Mouse (Mus musculus) hindbrain, embryonic 10.5 days (tissue): ENCODE data around the gene Apoc4. TPM values are rescaled to one million over a fixed set of nuclear protein-coding genes. Genes with fewer than 3 reads are reported as not detected.

Experiments used
- DNase-seq: peaks from one replicate; pipeline ENCODE4 v3.0.0-alpha.2; 2017; ENCODE audit warnings: low spot score
- H3K27ac ChIP-seq: fragments of 300-500 bp; sonication (generic); 2 replicates; pipeline ENCODE4 v1.5.1; 2016; ENCODE audit warnings: mild to moderate bottlenecking, moderate library complexity
- H3K27me3 ChIP-seq: fragments of 300-500 bp; sonication (generic); 2 replicates; pipeline ENCODE4 v1.6.1; 2016; ENCODE audit warnings: mild to moderate bottlenecking; ENCODE audit not compliant: poor library complexity, insufficient read depth, severe bottlenecking
- H3K36me3 ChIP-seq: fragments of 300-500 bp; sonication (generic); 2 replicates; pipeline ENCODE4 v1.6.1; 2016; ENCODE audit warnings: mild to moderate bottlenecking, moderate library complexity
- H3K4me1 ChIP-seq: fragments of 300-500 bp; sonication (generic); replicated peaks from 2 replicates; pipeline ENCODE4 v1.6.1; 2016; ENCODE audit warnings: mild to moderate bottlenecking
- H3K4me3 ChIP-seq: fragments of 300-500 bp; sonication (generic); 2 replicates; pipeline ENCODE4 v1.5.1; 2016; ENCODE audit warnings: mild to moderate bottlenecking, moderate library complexity
- H3K9me3 ChIP-seq: fragments of 300-500 bp; sonication (generic); 2 replicates; pipeline ENCODE4 v1.6.1; 2016; ENCODE audit warnings: mild to moderate bottlenecking, moderate library complexity
- WGBS: fragments of 180-500 bp; shearing (Covaris S2); methylation state at CpG from one replicate; pipeline ENCODE4 v1.1.7; 2016; 5-methylcytosine and 5-hydroxymethylcytosine counted together
- polyA plus RNA-seq: library from polyadenylated mRNA; unstranded; fragments of >200 nt; fragmentation: Nextera tagmentation; extraction: Ambion mirVana; gene quantifications from 2 replicates; pipeline ENCODE4 v1.2.1, GENCODE M21; 2016

Apoc4 gene
- polyA plus RNA-seq, 1 experiment from 2014 or later: not detected

- Histone ChIP-seq H3K4me1 (no peaks in the 10 kb centered on the region), H3K27ac (no peak overlapping the region), H3K36me3 (no peaks in the 10 kb centered on the region), H3K4me3 (no peak overlapping the region), H3K27me3 (no peaks in the 10 kb centered on the region), H3K9me3 (no peaks in the 10 kb centered on the region)
- 69% methylated on average over 4 of the region's 4 CpGs for WGBS
- DNase-seq: no peak
Observed at GRCm38 (mm10) chr7:19685374-19685773, 4.1 kb upstream of the Apoc4 start.

- no peaks in the 10 kb centered on the region for H3K9me3 ChIP-seq
- H3K4me1 ChIP-seq: no peaks in the 10 kb centered on the region
- no peak overlapping the region for H3K27ac ChIP-seq
- H3K27me3 ChIP-seq: no peaks in the 10 kb centered on the region
- 80% methylated on average over 6 of the region's 6 CpGs for WGBS
- no peaks in the 10 kb centered on the region for H3K36me3 ChIP-seq
- H3K4me3 ChIP-seq: no peak overlapping the region
- no peak for DNase-seq
Observed at GRCm38 (mm10) chr7:19683771-19684201, 2.5 kb upstream of the Apoc4 start.

- WGBS: 85% methylated on average over 3 of the region's 3 CpGs
- Histone ChIP-seq H3K4me1 (no peaks in the 10 kb centered on the region), H3K36me3 (no peaks in the 10 kb centered on the region), H3K9me3 (no peaks in the 10 kb centered on the region), H3K27me3 (no peaks in the 10 kb centered on the region), H3K4me3 (no peak overlapping the region), H3K27ac (no peak overlapping the region)
- no peak for DNase-seq
Observed at GRCm38 (mm10) chr7:19682979-19683378, 1.7 kb upstream of the Apoc4 start.

DNA sequence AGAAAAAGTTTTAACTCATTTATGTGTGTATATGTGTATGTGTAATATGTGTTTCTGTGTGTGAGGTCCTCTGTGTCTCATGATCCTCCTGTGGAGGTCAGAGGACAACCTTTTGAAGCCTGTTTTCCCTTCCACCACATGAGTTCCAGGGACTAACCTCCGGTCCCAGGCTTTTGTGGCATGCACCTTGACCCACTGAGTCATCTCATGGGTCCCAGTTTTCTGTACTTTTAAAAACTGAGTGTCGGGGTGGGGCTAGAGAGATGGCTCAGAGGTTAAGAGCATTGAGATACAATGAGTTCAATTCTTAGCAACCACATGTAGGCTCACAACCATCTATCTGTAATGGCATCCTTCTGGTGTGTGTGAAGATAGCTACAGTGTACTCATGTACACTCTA is 577 bp downstream of the Apoc4 start:
- Histone ChIP-seq H3K36me3 (no peaks in the 10 kb centered on the region), H3K27ac (no peak overlapping the region), H3K4me1 (no peaks in the 10 kb centered on the region), H3K27me3 (no peaks in the 10 kb centered on the region), H3K9me3 (no peaks in the 10 kb centered on the region), H3K4me3 (no peak overlapping the region)
- DNase-seq: no peak
- WGBS: 85% methylated on average over 2 of the region's 2 CpGs

GRCm38 (mm10) chr7:19678901-19679300 is 2.4 kb downstream of the Apoc4 start:
- H3K36me3 ChIP-seq: no peaks in the 10 kb centered on the region
- DNase-seq: no peak
- H3K27ac ChIP-seq: no peak overlapping the region
- H3K9me3 ChIP-seq: no peaks in the 10 kb centered on the region
- no peaks in the 10 kb centered on the region for H3K27me3 ChIP-seq
- no peaks in the 10 kb centered on the region for H3K4me1 ChIP-seq
- 91% methylated on average over 3 of the region's 3 CpGs for WGBS
- no peak overlapping the region for H3K4me3 ChIP-seq

DNA sequence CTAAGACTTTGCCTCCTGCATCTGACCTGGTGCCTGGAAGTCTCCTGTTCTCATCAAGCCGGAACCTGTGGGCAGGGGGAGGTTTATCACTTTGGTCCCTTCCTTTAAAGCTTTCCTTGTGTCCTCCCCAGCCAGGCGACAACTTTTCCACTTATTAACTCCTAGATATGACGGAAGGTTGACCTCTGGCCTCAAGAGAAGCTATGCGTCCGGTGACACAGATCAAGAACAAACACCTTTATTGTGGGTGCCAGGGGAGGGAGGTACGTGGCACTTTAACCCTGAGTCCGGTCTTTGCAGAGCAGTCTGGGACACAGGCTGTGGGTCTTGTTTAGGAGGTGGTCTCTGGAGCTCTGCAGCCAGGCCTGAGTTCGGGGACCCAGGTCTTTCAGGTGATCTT is 3.4 kb downstream of the Apoc4 start, which contains the start of gene Apoc2:
Apoc2 (minus strand) TSS at position 70 of the 400 bp plus-strand sequence.
- 75% methylated on average over 8 of the region's 8 CpGs for WGBS
- Histone ChIP-seq H3K27me3 (no peaks in the 10 kb centered on the region), H3K4me3 (no peak within 1 kb of the TSS), H3K27ac (no peak within 1 kb of the TSS), H3K4me1 (no peaks in the 10 kb centered on the region), H3K9me3 (no peaks in the 10 kb centered on the region), H3K36me3 (no peaks in the 10 kb centered on the region)
- DNase-seq: no peak

- WGBS: 82% methylated on average over 1 of the region's 1 CpGs
- Histone ChIP-seq H3K27ac (no peak overlapping the region), H3K9me3 (no peaks in the 10 kb centered on the region), H3K4me3 (no peak overlapping the region), H3K36me3 (no peaks in the 10 kb centered on the region), H3K27me3 (no peaks in the 10 kb centered on the region), H3K4me1 (no peaks in the 10 kb centered on the region)
- no peak for DNase-seq
Observed at GRCm38 (mm10) chr7:19676662-19677061, 4.6 kb downstream of the Apoc4 start.

DNA sequence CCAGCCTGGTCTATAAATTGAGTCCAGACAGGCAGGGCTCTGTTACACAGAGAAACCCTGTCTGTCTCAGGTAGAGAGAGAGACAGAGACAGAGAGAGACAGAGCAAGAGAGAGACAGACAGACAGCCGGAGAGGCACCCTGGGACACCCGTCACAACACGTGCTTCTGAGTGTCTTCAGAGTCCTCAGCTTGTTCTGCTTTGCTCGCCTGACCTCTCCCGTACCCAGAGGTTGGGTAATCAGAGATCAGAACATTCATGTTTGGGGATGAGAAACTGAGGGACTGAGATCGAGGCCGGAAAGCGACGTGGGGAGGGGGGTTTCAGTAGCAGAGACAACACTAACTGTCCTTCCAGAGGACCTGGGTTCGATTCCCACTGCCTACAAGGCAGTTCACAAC is 5.5 kb downstream of the Apoc4 start:
- Histone ChIP-seq H3K27ac (no peak overlapping the region), H3K9me3 (no peaks in the 10 kb centered on the region), H3K4me3 (no peak overlapping the region), H3K4me1 (no peaks in the 10 kb centered on the region), H3K36me3 (no peaks in the 10 kb centered on the region), H3K27me3 (no peaks in the 10 kb centered on the region)
- no peak for DNase-seq
- 81% methylated on average over 10 of the region's 10 CpGs for WGBS

- WGBS: 73% methylated on average over 14 of the region's 14 CpGs
- no peaks in the 10 kb centered on the region for H3K9me3 ChIP-seq
- no peaks in the 10 kb centered on the region for H3K27me3 ChIP-seq
- H3K36me3 ChIP-seq: no peaks in the 10 kb centered on the region
- no peak overlapping the region for H3K27ac ChIP-seq
- DNase-seq: no peak
- H3K4me3 ChIP-seq: no peak overlapping the region
- H3K4me1 ChIP-seq: peaks cover 6% of the 10 kb centered on the region
Observed at GRCm38 (mm10) chr7:19673083-19673699, 8.1 kb downstream of the Apoc4 start.

- no peaks in the 10 kb centered on the region for H3K36me3 ChIP-seq
- H3K4me3 ChIP-seq: no peak overlapping the region
- no peaks in the 10 kb centered on the region for H3K27me3 ChIP-seq
- no peak overlapping the region for H3K27ac ChIP-seq
- WGBS: 76% methylated on average over 10 of the region's 10 CpGs
- no peaks in the 10 kb centered on the region for H3K9me3 ChIP-seq
- no peak for DNase-seq
- peaks cover 6% of the 10 kb centered on the region for H3K4me1 ChIP-seq
Observed at GRCm38 (mm10) chr7:19671511-19671910, 9.8 kb downstream of the Apoc4 start.

DNA sequence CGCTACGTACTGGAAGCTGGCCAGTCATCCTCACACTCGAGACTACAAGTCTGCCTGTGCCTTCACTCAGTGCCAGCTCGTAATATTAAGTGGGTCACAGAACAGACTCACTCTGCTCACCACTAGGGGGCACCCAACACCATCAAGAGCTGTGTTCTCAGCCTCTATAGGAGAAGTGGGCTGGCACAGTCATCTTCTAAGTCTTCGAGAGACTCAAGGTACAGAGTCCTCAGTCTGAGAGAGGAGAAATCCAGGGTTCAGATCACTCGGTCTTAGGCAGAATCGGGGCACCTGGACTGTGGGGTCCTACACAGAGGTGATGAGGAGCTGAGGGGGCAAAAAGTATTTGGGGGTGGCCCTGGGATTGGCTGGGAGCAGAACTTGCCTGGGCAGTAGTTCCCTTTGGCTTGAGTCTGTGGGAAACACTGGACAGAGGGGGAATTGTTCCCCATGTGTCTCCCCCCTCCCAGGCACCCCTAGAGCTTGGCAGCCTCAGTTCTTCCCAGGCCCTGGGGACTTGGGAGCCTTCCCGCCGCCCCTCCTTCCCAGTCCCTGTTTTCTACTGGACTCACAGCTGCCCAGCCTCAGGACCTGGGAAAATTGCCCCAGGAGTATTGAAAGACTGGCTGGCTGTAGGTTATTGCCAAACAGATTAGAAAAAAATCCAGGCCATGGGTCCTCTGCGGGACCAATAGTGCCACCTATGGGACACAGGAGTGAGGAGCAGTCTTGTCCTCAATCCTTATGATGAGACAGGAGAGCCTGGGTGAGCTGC is 12.1 kb downstream of the Apoc4 start:
- no peaks in the 10 kb centered on the region for H3K27me3 ChIP-seq
- peak overlapping the region; percentile 73 for H3K27ac ChIP-seq
- H3K4me1 ChIP-seq: peaks cover 17% of the 10 kb centered on the region
- H3K4me3 ChIP-seq: peak overlapping the region; percentile 20; the same call in 1 of the 2 replicates
- H3K36me3 ChIP-seq: no peaks in the 10 kb centered on the region
- 10% methylated on average over 10 of the region's 10 CpGs for WGBS
- DNase-seq: peak; percentile 89
- H3K9me3 ChIP-seq: no peaks in the 10 kb centered on the region

GRCm38 (mm10) chr7:19667434-19667833 is 13.8 kb downstream of the Apoc4 start:
- Histone ChIP-seq H3K9me3 (no peaks in the 10 kb centered on the region), H3K27ac (no peak overlapping the region), H3K27me3 (no peaks in the 10 kb centered on the region), H3K36me3 (peaks cover 6% of the 10 kb centered on the region), H3K4me3 (no peak overlapping the region), H3K4me1 (peaks cover 31% of the 10 kb centered on the region)
- WGBS: 81% methylated on average over 2 of the region's 2 CpGs
- no peak for DNase-seq

DNA sequence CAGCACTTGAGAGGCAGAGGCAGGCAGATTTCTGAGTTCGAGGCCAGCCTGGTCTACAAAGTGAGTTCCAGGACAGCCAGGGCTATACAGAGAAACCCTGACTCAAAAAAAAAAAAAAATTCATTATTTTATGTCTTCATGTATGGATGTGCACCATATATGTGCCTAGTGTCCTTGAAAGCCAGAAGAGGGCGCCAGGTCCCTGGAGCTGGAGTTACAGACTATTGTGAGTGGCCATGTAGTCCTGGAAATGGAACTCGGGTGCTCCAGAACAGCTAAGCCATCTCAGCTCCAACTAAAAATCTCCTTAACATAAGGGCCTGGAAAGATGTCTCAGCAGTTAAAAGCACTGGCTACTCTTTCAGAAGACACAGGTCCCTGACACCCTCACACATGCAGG is 14.5 kb downstream of the Apoc4 start:
- Histone ChIP-seq H3K27ac (no peak overlapping the region), H3K4me3 (no peak overlapping the region), H3K4me1 (peaks cover 31% of the 10 kb centered on the region), H3K36me3 (peaks cover 13% of the 10 kb centered on the region), H3K9me3 (no peaks in the 10 kb centered on the region), H3K27me3 (no peaks in the 10 kb centered on the region)
- no peak for DNase-seq
- WGBS: 66% methylated on average over 3 of the region's 3 CpGs
